Mouse (Mus musculus): ENCODE data around the gene Spout1. TPM values are rescaled to one million over a fixed set of nuclear protein-coding genes. Genes with fewer than 3 reads are reported as not detected.
A peak's percentile ranks its signal among the peaks of the same experiment; 100 is the strongest.

The Spout1 gene
- polyA plus RNA-seq (2012; rRNA removed): 18.3 and 18.8 TPM in 2 replicates

GRCm38 (mm10) chr2:30177700-30178675 is at the start of gene Spout1:
Gene Spout1, minus strand, starts transcription at chr2:30178459.
- peak within 1 kb of the TSS; percentile 67 for H3K4me3 ChIP-seq (replicated peaks; ENCODE audit: extremely low read depth, low read depth, low read length)
- TF ChIP-seq POLR2A (IDR thresholded peaks at IDR 0.05; ENCODE audit: borderline replicate concordance, extremely low read depth, low read depth, low read length) (peak; percentile 68; the same call in 1 of the 2 replicates), CTCF (IDR thresholded peaks at IDR 0.05; ENCODE audit: insufficient read depth, low read length) (no peak)
- H3K4me1 ChIP-seq (ENCODE audit: control insufficient read depth, insufficient read depth, low read length): peaks cover 6% of the 10 kb centered on the region
- 2% methylated on average over 54 of the region's 54 CpGs for WGBS
- DNase-seq: peak; percentile 93

- no peaks in the 10 kb centered on the region for H3K4me1 ChIP-seq (ENCODE audit: control insufficient read depth, insufficient read depth, low read length)
- WGBS: 93% methylated on average over 5 of the region's 5 CpGs
- no peak overlapping the region for H3K4me3 ChIP-seq (replicated peaks; ENCODE audit: extremely low read depth, low read depth, low read length)
- no peak for TF ChIP-seq CTCF (IDR thresholded peaks at IDR 0.05; ENCODE audit: insufficient read depth, low read length)
- no peak for TF ChIP-seq POLR2A (IDR thresholded peaks at IDR 0.05; ENCODE audit: borderline replicate concordance, extremely low read depth, low read depth, low read length)
- DNase-seq: no peak
These were observed 38.0 kb upstream of the Spout1 start for GRCm38 (mm10) chr2:30216293-30216692.

GRCm38 (mm10) chr2:30215493-30215892 is 37.2 kb upstream of the Spout1 start:
- WGBS: 49% methylated on average over 6 of the region's 6 CpGs
- no peak for DNase-seq
- Histone ChIP-seq H3K4me1 (ENCODE audit: control insufficient read depth, insufficient read depth, low read length) (no peaks in the 10 kb centered on the region), H3K4me3 (replicated peaks; ENCODE audit: extremely low read depth, low read depth, low read length) (no peak overlapping the region)
- no peak for TF ChIP-seq CTCF (IDR thresholded peaks at IDR 0.05; ENCODE audit: insufficient read depth, low read length)
- no peak for TF ChIP-seq POLR2A (IDR thresholded peaks at IDR 0.05; ENCODE audit: borderline replicate concordance, extremely low read depth, low read depth, low read length)

- DNase-seq: no peak
- Histone ChIP-seq H3K4me3 (replicated peaks; ENCODE audit: extremely low read depth, low read depth, low read length) (no peak overlapping the region), H3K4me1 (ENCODE audit: control insufficient read depth, insufficient read depth, low read length) (no peaks in the 10 kb centered on the region)
- no peak for TF ChIP-seq POLR2A (IDR thresholded peaks at IDR 0.05; ENCODE audit: borderline replicate concordance, extremely low read depth, low read depth, low read length)
- TF ChIP-seq CTCF (IDR thresholded peaks at IDR 0.05; ENCODE audit: insufficient read depth, low read length): no peak
- WGBS: 70% methylated on average over 3 of the region's 3 CpGs
These were observed 36.5 kb upstream of the Spout1 start for GRCm38 (mm10) chr2:30214745-30215144.

GRCm38 (mm10) chr2:30212951-30213350 is 34.7 kb upstream of the Spout1 start:
- no peak for DNase-seq
- no peaks in the 10 kb centered on the region for H3K4me1 ChIP-seq (ENCODE audit: control insufficient read depth, insufficient read depth, low read length)
- WGBS: 42% methylated on average over 1 of the region's 1 CpGs
- H3K4me3 ChIP-seq (replicated peaks; ENCODE audit: extremely low read depth, low read depth, low read length): no peak overlapping the region
- no peak for TF ChIP-seq CTCF (IDR thresholded peaks at IDR 0.05; ENCODE audit: insufficient read depth, low read length)
- TF ChIP-seq POLR2A (IDR thresholded peaks at IDR 0.05; ENCODE audit: borderline replicate concordance, extremely low read depth, low read depth, low read length): no peak

- TF ChIP-seq CTCF (IDR thresholded peaks at IDR 0.05; ENCODE audit: insufficient read depth, low read length) (no peak), POLR2A (IDR thresholded peaks at IDR 0.05; ENCODE audit: borderline replicate concordance, extremely low read depth, low read depth, low read length) (no peak)
- 82% methylated on average over 4 of the region's 4 CpGs for WGBS
- H3K4me3 ChIP-seq (replicated peaks; ENCODE audit: extremely low read depth, low read depth, low read length): no peak overlapping the region
These were observed 33.9 kb upstream of the Spout1 start for GRCm38 (mm10) chr2:30212169-30212545.

GRCm38 (mm10) chr2:30211408-30212168 is 33.3 kb upstream of the Spout1 start:
- DNase-seq: no peak
- TF ChIP-seq CTCF (IDR thresholded peaks at IDR 0.05; ENCODE audit: insufficient read depth, low read length) (no peak), POLR2A (IDR thresholded peaks at IDR 0.05; ENCODE audit: borderline replicate concordance, extremely low read depth, low read depth, low read length) (no peak)
- Histone ChIP-seq H3K4me3 (replicated peaks; ENCODE audit: extremely low read depth, low read depth, low read length) (no peak overlapping the region), H3K4me1 (ENCODE audit: control insufficient read depth, insufficient read depth, low read length) (no peaks in the 10 kb centered on the region)
- WGBS: 70% methylated on average over 6 of the region's 6 CpGs

More at GRCm38 (mm10) chr2:30212169-30212545, 33.9 kb upstream of the Spout1 start:
- no peaks in the 10 kb centered on the region for H3K4me1 ChIP-seq (ENCODE audit: control insufficient read depth, insufficient read depth, low read length)
- DNase-seq: no peak

- no peak overlapping the region for H3K4me3 ChIP-seq (replicated peaks; ENCODE audit: extremely low read depth, low read depth, low read length)
- H3K4me1 ChIP-seq (ENCODE audit: control insufficient read depth, insufficient read depth, low read length): peaks cover 6% of the 10 kb centered on the region; the same call in 1 of the 2 replicates
- TF ChIP-seq POLR2A (IDR thresholded peaks at IDR 0.05; ENCODE audit: borderline replicate concordance, extremely low read depth, low read depth, low read length): no peak
- TF ChIP-seq CTCF (IDR thresholded peaks at IDR 0.05; ENCODE audit: insufficient read depth, low read length): no peak
- WGBS: 71% methylated on average over 5 of the region's 5 CpGs
- DNase-seq: no peak
These were observed 29.6 kb upstream of the Spout1 start for GRCm38 (mm10) chr2:30207886-30208285.

- Histone ChIP-seq H3K4me3 (replicated peaks; ENCODE audit: extremely low read depth, low read depth, low read length) (no peak overlapping the region), H3K4me1 (ENCODE audit: control insufficient read depth, insufficient read depth, low read length) (peaks cover 6% of the 10 kb centered on the region; the same call in 1 of the 2 replicates)
- no peak for DNase-seq
- 76% methylated on average over 4 of the region's 4 CpGs for WGBS
- no peak for TF ChIP-seq POLR2A (IDR thresholded peaks at IDR 0.05; ENCODE audit: borderline replicate concordance, extremely low read depth, low read depth, low read length)
- TF ChIP-seq CTCF (IDR thresholded peaks at IDR 0.05; ENCODE audit: insufficient read depth, low read length): no peak
These were observed 29.1 kb upstream of the Spout1 start for GRCm38 (mm10) chr2:30207401-30207800.

All from lung, adult 2 months (tissue).